Mouse (Mus musculus) liver, embryonic 14.5 days (tissue): ENCODE data around the gene Myh6.

Experiments used
- CTCF ChIP-seq: IDR thresholded peaks from 2 replicates; pipeline ENCODE4 v1.5.1; 2016; ENCODE audit warnings: antibody characterized with exemption, low read depth, control low read depth
- EP300 ChIP-seq: IDR thresholded peaks from 2 replicates; pipeline ENCODE4 v1.6.1; 2016; ENCODE audit warnings: antibody characterized with exemption, low read depth

DNA sequence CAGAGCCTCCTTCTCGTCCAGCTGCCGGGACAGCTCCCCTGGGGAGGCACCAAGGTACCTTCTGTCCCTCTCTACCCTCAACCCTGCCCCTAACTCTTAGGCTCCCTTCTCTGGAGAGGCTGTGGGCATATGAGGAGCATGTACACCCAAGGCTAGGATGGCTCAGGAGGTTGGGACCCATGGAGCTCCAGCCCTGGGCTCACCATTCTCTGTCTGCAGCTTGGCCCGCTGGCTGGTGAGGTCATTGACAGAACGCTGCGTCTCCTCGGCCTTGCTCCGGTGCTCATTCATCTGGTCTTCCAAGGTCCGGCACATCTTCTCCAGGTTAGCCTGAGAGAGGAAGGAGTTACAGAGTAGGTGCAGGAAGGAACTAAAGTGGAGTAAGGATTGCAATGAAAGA lies 11.9 kb upstream of the Myh6 start:
- TF ChIP-seq CTCF (no peak), EP300 (no peak)
